Mouse (Mus musculus) neutrophil, adult 59 days (primary cell): ENCODE results near the gene Zfp948. TPM values are rescaled to one million over a fixed set of nuclear protein-coding genes. Genes with fewer than 3 reads are reported as not detected.

ENCODE experiments used
- total RNA-seq, 2 experiments: library from RNA; stranded (reverse); gene quantifications; 1 replicate in 1 of 2; 2 replicates in 1 of 2; pipeline ENCODE4 v1.2.4; 2023

The Zfp948 gene
- total RNA-seq = 1 to 10 TPM; 2.1 to 2.7 TPM

DNA sequence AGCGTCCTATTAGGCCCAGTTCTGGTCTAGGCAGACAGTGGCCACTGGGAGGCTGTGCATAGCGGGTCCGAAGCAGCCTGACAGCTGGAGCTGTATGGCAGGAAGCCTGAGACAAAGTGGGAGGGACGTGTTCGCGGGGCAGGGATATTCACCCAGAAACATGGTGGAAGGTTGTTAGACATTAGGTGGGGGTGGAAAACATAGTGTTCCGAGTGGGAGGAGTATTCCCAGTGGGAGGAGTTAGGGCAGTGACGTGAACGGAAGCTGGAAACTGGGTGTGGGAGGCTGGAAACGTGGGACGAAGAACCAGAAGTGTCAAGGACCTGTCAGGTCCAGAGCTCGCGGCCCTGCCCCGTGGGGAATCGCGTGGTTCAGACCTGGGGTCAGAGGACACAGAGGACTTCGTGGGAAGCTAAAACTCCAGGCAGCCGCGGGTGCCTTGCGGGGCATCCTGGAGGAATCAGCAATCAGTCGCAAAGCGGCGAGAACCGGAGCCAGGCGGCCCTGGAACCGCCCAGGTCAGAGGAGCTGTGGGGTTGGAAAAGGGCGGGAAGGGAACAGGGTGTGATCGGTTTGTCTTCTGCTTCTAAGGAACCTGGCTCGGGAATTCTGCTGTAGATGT is at the start of gene Zfp948:
TSS of gene Zfp948 (plus strand) at position 281 of the 622 bp plus-strand sequence.

DNA sequence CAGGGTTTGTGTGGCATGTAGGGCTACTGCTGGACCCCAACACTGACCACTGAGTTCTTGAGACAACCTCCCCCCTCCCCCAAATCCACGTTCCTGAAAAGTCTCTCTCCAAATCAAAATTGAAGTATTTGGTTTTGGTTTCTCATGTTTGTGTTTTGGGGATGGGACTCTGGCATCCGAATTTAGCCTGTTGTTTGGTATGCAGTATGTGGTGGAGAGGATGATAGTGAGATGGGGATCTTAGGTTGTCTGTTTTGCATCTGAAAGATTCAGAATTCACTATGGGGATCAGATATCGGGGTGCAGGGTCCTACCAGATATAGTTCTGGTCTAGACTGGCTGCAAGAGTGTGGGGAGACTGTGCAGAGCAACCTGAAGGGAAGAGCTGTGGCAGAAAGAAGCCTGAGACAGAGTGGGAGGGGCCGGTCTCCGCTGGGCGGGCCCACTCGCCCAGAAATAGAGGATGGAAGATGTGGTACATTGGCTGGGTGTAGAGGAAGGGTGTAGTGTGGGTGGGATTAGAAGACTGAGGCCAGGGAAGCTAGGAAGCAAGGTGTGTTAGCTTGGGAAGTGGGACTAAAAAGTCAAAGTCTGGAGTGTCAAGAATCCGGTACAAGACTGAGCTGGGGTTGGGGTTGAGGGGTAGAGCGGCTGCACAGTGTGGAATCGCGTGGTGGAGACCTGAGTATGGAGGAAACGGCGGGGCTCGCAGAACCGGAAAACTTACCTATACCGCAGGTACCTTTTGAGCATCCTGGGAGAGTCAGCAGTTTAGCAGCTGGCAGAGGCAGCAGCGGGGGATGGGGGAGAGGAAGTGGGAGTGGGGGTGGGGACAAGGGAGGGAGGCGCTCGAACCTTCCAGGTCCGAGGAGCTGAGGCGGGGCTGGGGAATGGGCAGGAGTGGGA is 31.5 kb upstream of the Zfp948 start, which contains the start of gene Zfp52:
TSS of gene Zfp52 (plus strand) at position 444 of the 906 bp plus-strand sequence.

Other genes starting within 250 kb of the Zfp948 start
- gene Zfp677, start 183.3 kb upstream of the Zfp948 start, total RNA-seq = 1 to 10 TPM; 2.0 to 2.6 TPM
- 1 to 10 TPM; 1.3 TPM for gene Zfp54, start 143.8 kb upstream of the Zfp948 start, total RNA-seq
- 10 to 100 TPM in 1 of 2 experiments, 1 to 10 TPM in 1; 9.6 to 10.9 TPM for gene Zfp51, start 116.6 kb upstream of the Zfp948 start, total RNA-seq
- gene Zfp53, start 78.0 kb upstream of the Zfp948 start, total RNA-seq = 10 to 100 TPM in 1 of 2 experiments, 1 to 10 TPM in 1; 8.9 to 11.2 TPM
- 1 to 10 TPM; 7.9 to 9.2 TPM for gene Zfp52, start 31.5 kb upstream of the Zfp948 start, total RNA-seq
- gene Zfp983, start 83.6 kb downstream of the Zfp948 start, total RNA-seq = 1 to 10 TPM; 4.7 to 6.5 TPM
- gene Gm10226, start 124.9 kb downstream of the Zfp948 start, total RNA-seq = 1 to 10 TPM; 2.2 to 9.1 TPM
- gene Zfp760, start 140.7 kb downstream of the Zfp948 start, total RNA-seq = 1 to 10 TPM; 1.6 to 1.7 TPM
- 1 to 10 TPM in 1 of 2 experiments, under 1 TPM in 1; 0.88 to 1.5 TPM for gene Zfp229, start 163.8 kb downstream of the Zfp948 start, total RNA-seq